Mouse (Mus musculus) heart, embryonic 13.5 days (tissue): ENCODE measurements around the gene Galnt15. TPM values are rescaled to one million over a fixed set of nuclear protein-coding genes. Genes with fewer than 3 reads are reported as not detected.

Experiments used
- ATAC-seq: fragments of 200-750 bp; cut with Nextera tagmentation; 2 replicates; pipeline ENCODE4 v1.8.0; 2017; ENCODE audit warnings: moderate TSS enrichment; ENCODE audit not compliant: insufficient number of reproducible peaks, low FRiP score, low TSS enrichment; ENCODE audit errors: extremely low read depth
- H3K27ac ChIP-seq: fragments of 300-500 bp; sonication (generic); replicated peaks from 2 replicates; pipeline ENCODE4 v1.5.1; 2015; ENCODE audit warnings: moderate library complexity, mild to moderate bottlenecking, inconsistent platforms
- H3K27me3 ChIP-seq: fragments of 300-500 bp; sonication (generic); replicated peaks from 2 replicates; pipeline ENCODE4 v1.6.1; 2015; ENCODE audit warnings: mild to moderate bottlenecking, inconsistent platforms
- H3K36me3 ChIP-seq: fragments of 300-500 bp; sonication (generic); 2 replicates; pipeline ENCODE4 v1.6.1; 2015; ENCODE audit warnings: mild to moderate bottlenecking, inconsistent platforms
- H3K4me1 ChIP-seq: fragments of 300-500 bp; sonication (generic); 2 replicates; pipeline ENCODE4 v1.6.1; 2015; ENCODE audit warnings: inconsistent platforms
- H3K4me2 ChIP-seq: fragments of 300-500 bp; sonication (generic); 2 replicates; pipeline ENCODE4 v1.6.1; 2015; ENCODE audit warnings: inconsistent platforms, mild to moderate bottlenecking, moderate library complexity
- H3K4me3 ChIP-seq: fragments of 300-500 bp; sonication (generic); 2 replicates; pipeline ENCODE4 v1.5.1; 2015; ENCODE audit warnings: moderate library complexity, mild to moderate bottlenecking, inconsistent platforms
- H3K9ac ChIP-seq: fragments of 300-500 bp; sonication (generic); 2 replicates; pipeline ENCODE4 v1.6.1; 2015; ENCODE audit warnings: inconsistent platforms, mild to moderate bottlenecking, moderate library complexity
- H3K9me3 ChIP-seq: fragments of 300-500 bp; sonication (generic); 2 replicates; pipeline ENCODE4 v1.6.1; 2016; ENCODE audit warnings: inconsistent platforms
- WGBS: fragments of 180-500 bp; shearing (Covaris S2); methylation state at CpG from one replicate; pipeline ENCODE4 v1.1.7; 2015; ENCODE audit warnings: mixed read lengths; 5-methylcytosine and 5-hydroxymethylcytosine counted together
- polyA plus RNA-seq: library from polyadenylated mRNA; unstranded; fragments of >200 nt; fragmentation: Nextera tagmentation; extraction: Ambion mirVana; gene quantifications from 2 replicates; pipeline ENCODE4 v1.2.1, GENCODE M21; 2015

The Galnt15 gene
- 0.23 and 0.24 TPM in 2 replicates for polyA plus RNA-seq

DNA sequence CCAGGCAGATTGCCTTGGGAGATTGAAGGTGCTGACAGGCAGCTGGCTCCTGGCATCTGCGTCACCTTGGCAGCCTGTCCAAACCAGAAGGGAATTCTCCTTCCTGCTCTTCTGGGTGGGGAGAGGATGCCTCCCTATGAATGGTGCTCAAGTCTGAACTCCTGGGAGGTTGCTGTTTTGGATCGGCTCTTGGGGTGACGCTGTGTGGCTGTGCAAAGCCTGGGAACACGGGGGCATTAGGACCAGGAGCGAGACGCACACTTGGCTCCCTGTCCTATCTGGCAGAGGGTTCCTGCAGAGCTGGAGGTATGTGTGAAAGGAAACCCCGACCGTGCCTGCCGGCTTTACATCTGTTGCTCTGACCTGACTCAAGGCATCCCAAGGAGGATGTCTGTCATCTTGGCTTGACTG is at the start of gene Galnt15:
TSS of gene Galnt15 (plus strand) at position 309 of the 411 bp plus-strand sequence.
- ATAC-seq = no peak
- Histone ChIP-seq H3K9ac (peak within 1 kb of the TSS; percentile 62), H3K4me2 (peak within 1 kb of the TSS; percentile 68), H3K27ac (no peak within 1 kb of the TSS), H3K9me3 (no peaks in the 10 kb centered on the region), H3K4me1 (peaks cover 20% of the 10 kb centered on the region), H3K27me3 (peaks cover 34% of the 10 kb centered on the region), H3K4me3 (peak within 1 kb of the TSS; percentile 38), H3K36me3 (no peaks in the 10 kb centered on the region)
- WGBS = 2% methylated on average over 9 of the region's 9 CpGs

DNA sequence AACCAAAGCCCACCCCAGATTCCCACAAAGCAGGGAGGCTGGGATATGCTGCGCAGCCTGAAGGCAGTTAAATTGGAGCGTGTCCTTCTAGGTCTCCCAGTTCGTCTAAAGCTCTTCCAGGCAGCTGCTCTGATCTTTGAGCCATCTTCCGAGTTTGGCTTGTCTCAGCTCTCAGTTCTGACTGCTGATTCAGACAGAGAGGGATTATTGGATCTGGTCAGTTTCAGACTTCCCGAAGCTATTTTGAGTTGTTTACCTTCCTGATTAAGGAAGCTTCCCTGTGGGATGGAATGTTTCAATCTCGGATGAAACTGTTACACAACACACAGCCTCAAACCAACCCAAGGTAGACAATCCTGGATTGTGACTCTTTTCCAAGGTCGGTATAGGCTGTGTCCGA is 34.8 kb upstream of the Galnt15 start:
- Histone ChIP-seq H3K9me3 (peaks cover 5% of the 10 kb centered on the region; the same call in 1 of the 2 replicates), H3K27ac (no peak overlapping the region), H3K36me3 (no peaks in the 10 kb centered on the region), H3K4me2 (no peak overlapping the region), H3K4me1 (peaks cover 10% of the 10 kb centered on the region; the same call in 1 of the 2 replicates), H3K4me3 (no peak overlapping the region), H3K27me3 (no peaks in the 10 kb centered on the region), H3K9ac (no peak overlapping the region)
- WGBS = 27% methylated on average over 8 of the region's 8 CpGs
- no peak for ATAC-seq

DNA sequence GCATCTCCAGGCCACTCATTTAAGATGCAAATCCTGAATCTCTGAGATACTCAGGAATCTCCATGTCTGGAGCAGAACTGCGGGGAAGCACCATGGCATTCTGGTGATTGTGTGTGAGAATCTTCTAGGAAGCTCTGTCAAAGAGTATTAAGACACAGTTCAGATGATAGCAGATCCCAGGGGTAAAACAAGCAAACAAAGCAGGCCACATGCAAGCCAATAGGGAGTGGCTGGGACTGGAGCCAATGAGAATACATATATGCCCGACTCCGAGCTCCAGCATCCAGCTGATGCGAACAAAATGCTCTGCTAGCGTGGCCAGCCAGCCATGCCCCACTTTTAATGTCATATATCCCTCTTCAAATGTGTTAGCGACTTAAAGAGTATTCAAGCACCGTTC is 27.8 kb upstream of the Galnt15 start:
- Histone ChIP-seq H3K4me1 (peaks cover 8% of the 10 kb centered on the region; the same call in 1 of the 2 replicates), H3K4me2 (no peak overlapping the region), H3K36me3 (no peaks in the 10 kb centered on the region), H3K4me3 (no peak overlapping the region), H3K9me3 (peaks cover 5% of the 10 kb centered on the region; the same call in 1 of the 2 replicates), H3K9ac (no peak overlapping the region), H3K27ac (no peak overlapping the region), H3K27me3 (no peaks in the 10 kb centered on the region)
- 82% methylated on average over 7 of the region's 7 CpGs for WGBS
- ATAC-seq = no peak

DNA sequence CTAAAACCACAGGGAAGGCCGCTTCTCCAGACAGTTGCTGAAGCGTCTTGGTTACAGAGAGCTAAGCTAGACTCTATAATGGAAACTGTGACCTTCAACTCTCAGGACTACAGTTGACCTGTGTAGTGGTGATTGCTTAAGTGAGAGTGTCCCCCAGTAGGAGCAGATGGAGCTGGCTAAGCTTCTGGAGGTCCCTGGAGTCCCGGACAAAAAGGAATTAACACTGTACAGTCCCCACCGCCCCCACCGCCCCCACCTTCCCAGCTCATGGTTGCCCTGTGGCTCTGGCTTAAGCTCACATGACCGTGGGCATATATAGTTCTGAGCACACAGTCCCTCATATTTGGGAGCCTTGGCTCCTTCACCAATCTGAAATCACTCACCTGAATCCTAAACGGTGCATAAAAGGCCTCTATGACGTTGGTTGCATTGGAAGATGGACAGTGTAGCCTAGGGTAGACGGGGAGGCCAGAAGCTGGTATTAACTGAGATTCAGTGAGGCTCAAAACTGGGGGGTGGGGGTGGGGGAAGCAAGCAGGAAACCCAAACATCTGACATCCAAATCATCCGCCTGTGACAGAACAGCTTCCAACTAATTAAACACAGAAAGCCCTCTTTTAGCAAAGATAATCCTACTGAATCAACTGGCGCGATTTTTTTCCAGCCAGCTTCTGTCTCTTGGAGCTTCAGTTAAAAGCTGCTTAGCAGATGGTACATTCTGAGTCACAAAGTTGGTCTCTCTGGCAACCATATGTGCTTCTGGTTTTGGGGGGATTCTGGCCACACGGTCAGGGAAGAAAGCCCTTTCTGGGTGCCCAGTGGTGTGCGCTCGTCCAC is 26.1 kb upstream of the Galnt15 start:
- Histone ChIP-seq H3K9ac (no peak overlapping the region), H3K36me3 (no peaks in the 10 kb centered on the region), H3K27ac (no peak overlapping the region), H3K27me3 (no peaks in the 10 kb centered on the region), H3K4me1 (peaks cover 8% of the 10 kb centered on the region; the same call in 1 of the 2 replicates), H3K4me3 (no peak overlapping the region), H3K4me2 (no peak overlapping the region), H3K9me3 (peaks cover 5% of the 10 kb centered on the region; the same call in 1 of the 2 replicates)
- 82% methylated on average over 15 of the region's 15 CpGs for WGBS
- no peak for ATAC-seq

DNA sequence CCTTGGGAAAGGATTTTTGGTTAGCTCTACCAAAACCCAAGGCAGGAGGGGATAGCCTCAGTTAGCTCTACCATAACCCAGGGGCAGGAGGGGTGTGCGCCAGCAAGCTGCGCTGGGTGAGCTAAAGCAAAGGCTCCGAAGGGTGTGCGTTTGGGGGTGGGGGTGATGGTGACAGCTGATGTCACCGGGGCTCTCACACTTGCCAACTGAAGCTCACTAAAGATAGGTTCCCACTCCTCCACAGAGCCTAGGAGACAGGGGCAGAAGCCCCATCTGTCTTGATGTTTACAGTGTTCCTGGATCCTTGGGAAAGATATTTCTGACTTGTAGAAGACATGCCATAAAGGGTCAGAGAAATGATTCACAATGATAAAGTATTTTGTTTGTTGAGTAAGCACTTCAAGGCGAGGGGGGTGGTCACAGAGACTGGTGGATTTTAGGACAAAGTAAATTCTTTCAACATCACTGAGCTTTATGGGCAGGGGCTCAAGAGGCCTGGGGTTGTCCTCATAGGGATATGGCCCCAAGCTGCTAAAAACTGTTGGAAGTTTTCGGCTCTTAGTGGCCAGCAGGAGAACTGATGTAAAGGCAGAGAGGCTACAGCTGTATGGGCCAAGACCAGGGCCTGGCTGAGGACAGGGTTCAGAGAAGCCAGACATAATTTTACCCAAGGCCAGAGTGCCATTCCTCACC is 24.7 kb upstream of the Galnt15 start:
- no peak for ATAC-seq

DNA sequence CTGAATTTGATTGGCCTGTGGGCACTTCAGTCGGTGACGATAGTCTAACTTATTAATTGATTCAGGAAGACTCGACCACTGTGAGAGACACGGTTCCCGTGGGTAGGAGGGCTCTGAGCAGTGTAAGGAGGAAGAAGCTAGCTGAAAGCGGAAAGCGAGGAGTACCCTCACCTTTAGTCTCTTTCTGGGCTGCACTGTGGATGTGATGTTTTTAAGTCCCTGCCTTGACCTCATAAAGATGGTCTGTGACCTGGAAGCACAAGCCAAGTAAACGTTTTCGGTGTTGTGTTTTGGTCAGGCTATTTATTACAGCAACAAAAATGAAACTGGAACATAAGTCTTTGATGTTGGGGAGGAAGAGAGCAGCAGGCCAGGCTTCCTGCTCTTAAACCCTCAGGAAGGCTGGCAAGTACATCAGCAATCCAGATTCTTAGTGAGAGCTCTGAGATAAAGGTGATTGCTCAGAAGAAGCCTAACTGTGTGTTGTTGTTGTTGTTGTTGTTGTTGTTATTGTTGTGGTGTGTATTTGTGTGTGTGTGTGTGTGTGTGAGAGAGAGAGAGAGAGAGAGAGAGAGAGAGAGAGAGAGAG is 23.0 kb upstream of the Galnt15 start:
- H3K27ac ChIP-seq = no peak overlapping the region
- H3K9me3 ChIP-seq = no peaks in the 10 kb centered on the region
- WGBS = 72% methylated on average over 9 of the region's 9 CpGs
- H3K4me3 ChIP-seq = no peak overlapping the region
- no peak overlapping the region for H3K9ac ChIP-seq
- no peaks in the 10 kb centered on the region for H3K27me3 ChIP-seq
- H3K4me2 ChIP-seq = no peak overlapping the region
- ATAC-seq = no peak
- peaks cover 8% of the 10 kb centered on the region; the same call in 1 of the 2 replicates for H3K4me1 ChIP-seq
- H3K36me3 ChIP-seq = no peaks in the 10 kb centered on the region

More for the DNA sequence above, 24.7 kb upstream of the Galnt15 start:
- Histone ChIP-seq H3K4me3 (no peak overlapping the region), H3K36me3 (no peaks in the 10 kb centered on the region), H3K4me1 (peaks cover 8% of the 10 kb centered on the region; the same call in 1 of the 2 replicates), H3K4me2 (no peak overlapping the region), H3K9ac (no peak overlapping the region), H3K9me3 (no peaks in the 10 kb centered on the region), H3K27me3 (no peaks in the 10 kb centered on the region), H3K27ac (no peak overlapping the region)
- WGBS = 41% methylated on average over 7 of the region's 7 CpGs

DNA sequence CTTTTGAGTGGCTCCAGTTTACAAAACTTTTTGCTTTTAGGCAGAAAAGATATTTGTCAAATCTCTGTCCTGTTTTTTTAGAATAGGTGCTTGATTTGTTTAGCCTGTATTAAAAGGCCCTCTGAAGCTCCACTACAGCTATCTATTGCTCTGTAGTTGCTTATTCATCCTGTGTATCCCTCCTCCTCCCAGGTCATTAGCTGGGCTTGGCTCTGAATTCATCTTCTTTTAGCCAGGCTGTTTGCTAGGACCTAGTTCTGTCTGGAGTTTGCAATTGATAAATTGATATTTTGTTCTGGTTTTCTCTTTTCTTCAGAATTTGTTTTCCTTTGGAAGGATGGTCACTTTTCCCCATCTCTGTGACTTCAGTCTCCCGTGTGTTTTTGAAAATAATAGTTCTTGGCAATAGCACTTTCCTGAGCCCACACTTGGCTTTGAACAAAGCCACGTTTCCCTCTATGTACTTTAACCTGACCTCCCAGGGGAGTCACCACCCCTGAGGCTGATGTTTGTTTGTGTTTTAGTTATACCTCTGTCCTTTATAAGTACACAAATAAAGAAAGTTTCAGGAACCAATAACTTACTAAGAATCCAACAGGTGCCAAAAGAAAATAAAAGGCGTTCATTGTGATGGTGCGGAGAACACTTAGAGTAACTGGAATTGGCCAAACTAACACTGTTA is 21.0 kb upstream of the Galnt15 start:
- H3K4me2 ChIP-seq = no peak overlapping the region
- peaks cover 12% of the 10 kb centered on the region for H3K4me1 ChIP-seq
- no peaks in the 10 kb centered on the region for H3K36me3 ChIP-seq
- WGBS = 80% methylated on average over 4 of the region's 4 CpGs
- no peak overlapping the region for H3K27ac ChIP-seq
- no peaks in the 10 kb centered on the region for H3K27me3 ChIP-seq
- no peaks in the 10 kb centered on the region for H3K9me3 ChIP-seq
- H3K9ac ChIP-seq = no peak overlapping the region
- H3K4me3 ChIP-seq = no peak overlapping the region
- ATAC-seq = no peak

DNA sequence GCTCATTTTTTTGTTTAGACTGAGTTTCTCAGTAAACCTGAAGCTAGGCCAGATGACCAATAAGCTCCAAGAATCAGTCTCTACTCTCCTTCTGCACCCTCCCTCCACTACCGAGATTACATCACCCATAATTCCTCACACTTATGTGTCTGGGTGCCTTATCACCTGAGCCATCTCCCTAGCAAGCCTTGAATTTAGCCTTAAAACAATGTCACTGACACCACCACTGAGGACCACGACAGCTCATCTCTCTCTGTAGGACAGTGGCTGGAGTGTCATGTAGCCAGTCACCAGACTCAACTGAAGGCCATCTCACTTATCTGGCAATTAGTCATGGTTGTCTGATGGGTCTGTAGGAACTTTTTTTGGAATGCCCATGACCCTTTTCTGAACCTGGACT is 19.1 kb upstream of the Galnt15 start:
- no peaks in the 10 kb centered on the region for H3K9me3 ChIP-seq
- no peaks in the 10 kb centered on the region for H3K27me3 ChIP-seq
- no peak overlapping the region for H3K9ac ChIP-seq
- H3K27ac ChIP-seq = no peak overlapping the region
- no peaks in the 10 kb centered on the region for H3K36me3 ChIP-seq
- no peak for ATAC-seq
- 56% methylated on average over 2 of the region's 2 CpGs for WGBS
- no peak overlapping the region for H3K4me3 ChIP-seq
- H3K4me2 ChIP-seq = no peak overlapping the region
- peaks cover 4% of the 10 kb centered on the region; the same call in 1 of the 2 replicates for H3K4me1 ChIP-seq

DNA sequence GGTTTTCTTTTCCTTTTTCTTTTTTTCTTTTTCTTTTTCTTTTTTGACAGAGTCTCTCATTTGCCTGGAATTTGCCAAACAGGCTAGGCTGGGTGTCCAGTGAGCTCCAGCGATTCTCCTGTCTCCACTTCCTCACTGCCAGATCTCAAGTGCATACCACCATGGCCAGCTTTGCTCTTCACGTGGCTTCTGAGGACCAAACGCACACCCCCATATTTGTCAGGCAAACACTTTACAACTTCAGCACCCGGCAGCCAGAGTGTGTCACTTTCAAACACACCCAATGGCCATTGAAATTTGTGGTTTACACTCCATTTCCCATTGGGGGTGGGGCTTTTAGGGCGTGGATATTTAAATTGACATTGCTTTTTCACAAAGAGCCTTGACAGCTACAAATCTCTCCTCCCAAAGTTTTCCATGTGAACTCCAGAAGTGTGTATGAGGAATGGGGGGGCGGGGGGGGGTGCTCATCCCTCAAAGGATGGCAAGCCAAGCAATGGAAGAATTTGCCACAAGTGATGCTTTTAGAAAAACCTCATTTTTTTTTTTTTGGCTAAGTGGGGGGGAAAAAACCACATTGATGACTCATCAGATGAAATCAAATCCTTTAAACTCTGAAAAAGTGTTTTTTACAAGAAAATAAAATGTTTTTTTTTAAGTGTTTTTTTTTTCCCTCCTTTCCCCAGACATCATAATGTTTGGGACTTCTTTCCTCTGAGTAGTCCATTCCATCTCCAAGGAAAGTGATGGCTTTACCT is 17.1 kb upstream of the Galnt15 start:
- Histone ChIP-seq H3K27me3 (no peaks in the 10 kb centered on the region), H3K27ac (no peak overlapping the region), H3K4me3 (no peak overlapping the region), H3K9ac (no peak overlapping the region), H3K9me3 (no peaks in the 10 kb centered on the region), H3K4me2 (no peak overlapping the region), H3K36me3 (no peaks in the 10 kb centered on the region), H3K4me1 (peaks cover 15% of the 10 kb centered on the region)
- no peak for ATAC-seq
- 57% methylated on average over 6 of the region's 6 CpGs for whole genome bisulfite sequencing

DNA sequence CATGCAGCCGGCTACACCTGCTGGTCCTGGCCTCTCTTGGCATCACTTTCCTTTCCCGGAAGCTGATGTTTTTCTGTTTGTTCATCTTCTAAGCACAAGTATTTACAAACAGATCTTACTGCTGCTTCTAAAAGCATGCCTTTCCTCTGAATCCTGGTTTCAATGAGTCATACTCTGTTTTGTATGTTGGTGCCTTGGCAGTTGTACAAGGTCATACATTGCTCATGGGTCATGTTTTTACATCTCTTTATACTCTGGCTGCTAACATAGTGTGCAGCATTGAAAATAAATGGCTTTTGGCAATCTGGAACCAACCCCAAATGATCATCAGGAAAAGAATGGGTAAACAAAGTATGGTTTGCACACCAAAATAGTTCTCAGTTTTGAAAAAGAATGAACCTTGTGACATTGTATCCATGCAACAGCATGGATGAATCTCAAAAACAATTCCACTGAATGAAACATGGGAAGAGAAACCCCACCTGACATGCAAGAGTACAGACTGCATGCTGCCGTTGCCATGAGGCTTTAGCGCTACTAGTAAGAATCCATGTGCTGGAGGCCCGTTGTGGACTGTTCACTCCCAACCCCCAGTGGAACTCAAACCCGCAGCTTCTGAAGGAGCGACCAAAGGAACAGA is 13.5 kb upstream of the Galnt15 start:
- Histone ChIP-seq H3K27me3 (no peaks in the 10 kb centered on the region), H3K4me3 (no peak overlapping the region), H3K4me2 (no peak overlapping the region), H3K27ac (no peak overlapping the region), H3K36me3 (no peaks in the 10 kb centered on the region), H3K9ac (no peak overlapping the region), H3K9me3 (no peaks in the 10 kb centered on the region), H3K4me1 (peaks cover 21% of the 10 kb centered on the region)
- WGBS = 87% methylated on average over 7 of the region's 7 CpGs
- no peak for ATAC-seq
